Mouse (Mus musculus) stomach, embryonic 14.5 days (tissue): ENCODE measurements around the gene Fyttd1. TPM values are rescaled to one million over a fixed set of nuclear protein-coding genes. Genes with fewer than 3 reads are reported as not detected.
"Not testable (repeated sequence)": the region's sequence is repeated elsewhere in the genome, so short reads cannot be mapped to it uniquely, and the experiment has no call there.

Source experiments
- ATAC-seq: fragments of 200-750 bp; cut with Nextera tagmentation; 2 replicates; pipeline ENCODE4 v1.8.0; 2017; ENCODE audit warnings: low read depth, moderate TSS enrichment; ENCODE audit not compliant: insufficient number of reproducible peaks, insufficient read depth, low FRiP score
- H3K27ac ChIP-seq: fragments of 300-500 bp; sonication (generic); 2 replicates; pipeline ENCODE4 v1.5.1; 2014; ENCODE audit warnings: mild to moderate bottlenecking, low read length, moderate library complexity, mixed read lengths
- H3K27me3 ChIP-seq: fragments of 300-500 bp; sonication (generic); 2 replicates; pipeline ENCODE4 v1.6.1; 2014; ENCODE audit warnings: low read length, control low read depth, mixed read lengths; ENCODE audit not compliant: control insufficient read depth, insufficient read depth
- H3K36me3 ChIP-seq: fragments of 300-500 bp; sonication (generic); 2 replicates; pipeline ENCODE4 v1.6.1; 2014; ENCODE audit warnings: mild to moderate bottlenecking, control low read depth, low read length, moderate library complexity, mixed read lengths; ENCODE audit not compliant: control insufficient read depth, insufficient read depth
- H3K4me1 ChIP-seq: fragments of 300-500 bp; sonication (generic); 2 replicates; pipeline ENCODE4 v1.6.1; 2014; ENCODE audit warnings: low read length, control low read depth, mixed read lengths; ENCODE audit not compliant: control insufficient read depth, insufficient read depth
- H3K4me2 ChIP-seq: fragments of 300-500 bp; sonication (generic); replicated peaks from 2 replicates; pipeline ENCODE4 v1.6.1; 2014; ENCODE audit warnings: low read depth, low read length, control low read depth
- H3K4me3 ChIP-seq: fragments of 300-500 bp; sonication (generic); 2 replicates; pipeline ENCODE4 v1.5.1; 2014; ENCODE audit warnings: low read depth, low read length, control low read depth
- H3K9ac ChIP-seq: fragments of 300-500 bp; sonication (generic); replicated peaks from 2 replicates; pipeline ENCODE4 v1.6.1; 2014; ENCODE audit warnings: low read depth, mild to moderate bottlenecking, control low read depth, low read length, moderate library complexity, mixed read lengths
- H3K9me3 ChIP-seq: fragments of 300-500 bp; sonication (generic); 2 replicates; pipeline ENCODE4 v1.6.1; 2016; ENCODE audit warnings: low read depth, low read length, control low read depth; ENCODE audit not compliant: control insufficient read depth
- WGBS: fragments of 180-500 bp; shearing (Covaris S2); extraction: QIAGEN DNeasy Blood & Tissue Kit; methylation state at CpG from one replicate; pipeline ENCODE4 v1.1.7; 2014; 5-methylcytosine and 5-hydroxymethylcytosine counted together
- polyA plus RNA-seq: library from polyadenylated mRNA; unstranded; fragments of >200 nt; fragmentation: Nextera tagmentation; extraction: Ambion mirVana; gene quantifications from 2 replicates; pipeline ENCODE4 v1.2.1, GENCODE M21; 2014

Fyttd1 gene
- polyA plus RNA-seq, 1 experiment from 2014 or later: 137 TPM

DNA sequence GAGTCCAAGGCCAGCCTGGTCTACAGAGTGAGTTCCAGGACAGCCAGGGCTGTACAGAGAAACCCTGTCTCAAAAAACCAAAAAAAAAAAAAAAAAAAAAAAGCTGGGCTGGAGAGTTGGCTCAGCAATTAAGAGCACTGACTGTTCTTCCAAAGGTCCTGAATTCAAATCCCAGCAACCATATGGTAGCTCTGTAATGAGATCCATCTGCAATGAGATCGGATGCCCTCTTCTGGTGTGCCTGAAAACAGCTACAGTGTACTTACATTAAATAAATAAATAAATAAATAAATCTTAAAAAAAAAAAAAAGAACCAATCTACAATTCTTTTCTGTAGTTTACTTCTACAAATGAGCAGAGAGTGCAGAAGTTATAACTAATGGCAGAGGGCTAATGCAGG lies 2.0 kb upstream of the Fyttd1 start:
- WGBS: 48% methylated on average over 1 of the region's 1 CpGs

DNA sequence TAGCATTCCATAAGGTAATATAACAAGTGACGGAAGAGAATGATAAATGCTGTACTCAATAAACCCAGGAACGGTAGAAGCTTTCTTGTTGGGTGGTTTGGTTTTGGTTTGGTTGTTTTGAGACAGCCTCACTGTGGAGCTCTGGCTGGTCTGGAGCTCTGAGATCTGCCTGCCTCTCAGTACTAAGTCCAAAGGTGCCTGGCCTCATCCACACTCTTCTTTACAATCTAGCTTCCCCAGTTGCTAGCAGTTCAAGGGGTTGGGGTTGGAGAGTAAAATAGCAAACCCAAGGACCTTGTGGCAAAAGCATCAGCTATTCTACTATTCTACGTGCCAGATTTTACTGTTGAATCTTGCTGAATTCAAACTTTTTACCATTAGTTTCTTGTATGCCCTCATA lies 1.5 kb upstream of the Fyttd1 start:
- H3K27ac ChIP-seq: no peak overlapping the region
- WGBS: 86% methylated on average over 3 of the region's 3 CpGs
- no peak overlapping the region for H3K4me2 ChIP-seq
- H3K9me3 ChIP-seq: no peaks in the 10 kb centered on the region
- ATAC-seq: no peak
- peaks cover 3% of the 10 kb centered on the region; the same call in 1 of the 2 replicates for H3K36me3 ChIP-seq
- peaks cover 11% of the 10 kb centered on the region for H3K4me1 ChIP-seq
- no peaks in the 10 kb centered on the region for H3K27me3 ChIP-seq
- H3K4me3 ChIP-seq: no peak overlapping the region
- no peak overlapping the region for H3K9ac ChIP-seq

More for the DNA sequence above, 2.0 kb upstream of the Fyttd1 start:
- H3K4me2 ChIP-seq, H3K9me3 ChIP-seq, H3K36me3 ChIP-seq, ATAC-seq, H3K27me3 ChIP-seq, H3K27ac ChIP-seq, H3K4me3 ChIP-seq, H3K9ac ChIP-seq: not testable (repeated sequence)
- peaks cover 11% of the 10 kb centered on the region for H3K4me1 ChIP-seq

DNA sequence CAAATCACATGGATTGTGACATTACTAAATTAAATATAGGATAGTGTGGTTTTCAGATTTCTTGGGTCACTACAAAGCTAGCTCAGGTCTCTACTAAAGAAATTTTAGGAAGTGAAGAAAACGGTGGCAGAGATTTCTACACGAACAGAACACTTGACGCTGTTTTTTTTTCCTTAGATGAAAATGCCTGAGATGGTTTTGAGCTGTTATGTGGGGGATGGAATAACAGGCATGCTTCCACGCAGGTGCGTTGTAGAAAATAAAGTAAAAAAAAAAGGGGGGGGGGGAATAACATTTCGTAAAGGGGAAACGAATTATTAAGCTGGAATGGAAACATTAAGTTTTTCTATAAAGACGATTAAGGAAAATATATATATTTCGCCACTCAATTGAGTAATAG lies 469 bp upstream of the Fyttd1 start:
- H3K9me3 ChIP-seq: no peaks in the 10 kb centered on the region
- peak overlapping the region; percentile 49 for H3K4me2 ChIP-seq
- 18% methylated on average over 9 of the region's 9 CpGs for WGBS
- H3K4me1 ChIP-seq: peaks cover 11% of the 10 kb centered on the region
- no peaks in the 10 kb centered on the region for H3K27me3 ChIP-seq
- no peak overlapping the region for H3K27ac ChIP-seq
- H3K36me3 ChIP-seq: peaks cover 3% of the 10 kb centered on the region; the same call in 1 of the 2 replicates
- ATAC-seq: no peak
- H3K9ac ChIP-seq: peak overlapping the region; percentile 50; the same call in 1 of the 2 replicates
- peak overlapping the region; percentile 90 for H3K4me3 ChIP-seq

DNA sequence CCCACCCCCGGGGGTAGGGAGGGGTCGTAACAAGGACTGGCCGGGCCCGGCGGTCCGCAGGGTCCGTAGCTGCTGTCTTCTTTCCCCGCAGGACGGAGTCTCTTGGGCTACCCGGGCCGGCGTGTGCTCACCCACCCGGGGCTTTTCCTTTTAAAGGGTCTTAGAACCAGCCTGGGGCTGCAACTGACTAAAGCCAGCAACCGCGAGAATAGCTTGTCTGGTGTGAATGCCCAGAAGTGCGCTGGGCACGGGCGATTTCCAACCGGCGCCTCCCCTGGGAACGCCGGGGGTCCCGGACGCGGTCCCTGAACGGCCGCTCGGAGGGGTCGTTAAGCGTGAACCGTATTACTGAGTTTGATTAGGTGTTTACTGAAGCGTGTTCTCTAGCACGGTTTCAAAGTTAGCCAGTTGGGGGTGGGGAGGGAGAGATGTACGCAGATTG lies 878 bp downstream of the Fyttd1 start:
- ATAC-seq: peak; percentile 40; the same call in 1 of the 2 replicates
- under 1% methylated on average over 34 of the region's 34 CpGs for WGBS

DNA sequence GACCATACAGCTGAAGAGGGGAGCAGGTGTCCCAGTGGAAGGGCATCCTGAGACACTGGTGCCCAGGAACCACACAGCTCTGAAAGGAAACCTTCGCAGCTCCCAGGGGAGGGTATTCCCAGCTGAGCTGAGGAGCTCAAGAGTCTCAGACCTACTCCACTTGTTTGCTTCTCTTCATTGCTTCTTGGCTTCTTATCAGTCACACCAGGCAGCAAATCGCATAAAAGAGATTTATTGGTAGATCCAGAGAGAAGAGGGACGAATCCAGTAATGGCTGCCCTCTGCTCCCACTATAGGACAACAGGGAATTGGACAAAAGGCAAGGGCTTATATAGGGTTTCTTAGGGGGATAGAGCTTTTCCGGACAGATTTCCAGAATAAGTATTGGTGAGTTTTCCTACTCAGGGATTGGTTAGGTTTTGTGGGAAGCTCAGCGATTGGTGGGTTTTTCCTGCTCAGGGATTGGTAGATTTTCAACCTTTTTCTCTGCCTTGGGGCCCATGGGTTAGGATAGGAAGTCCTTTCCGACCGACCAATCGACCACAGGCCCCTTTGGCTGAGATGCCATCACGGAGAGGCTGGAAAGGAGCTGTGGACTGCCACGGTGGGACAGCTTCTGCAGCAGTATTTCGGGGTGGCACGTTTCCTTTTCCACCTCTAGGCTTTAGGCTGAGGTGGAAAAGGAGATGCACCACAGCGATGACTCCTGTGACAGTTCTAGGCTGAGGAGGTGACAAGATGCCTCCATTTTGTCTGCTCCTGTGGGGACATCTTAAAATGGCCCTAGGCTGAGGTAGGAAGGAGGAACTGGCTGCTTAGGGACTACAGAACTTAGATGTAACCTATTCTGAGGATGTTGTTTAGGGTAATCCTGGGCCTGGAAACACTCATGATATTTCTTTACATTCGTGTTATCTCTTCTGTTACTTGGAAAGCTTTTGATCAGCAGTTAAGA lies 1.9 kb downstream of the Fyttd1 start:
- peaks cover 3% of the 10 kb centered on the region; the same call in 1 of the 2 replicates for H3K36me3 ChIP-seq
- no peak for ATAC-seq
- H3K27me3 ChIP-seq: no peaks in the 10 kb centered on the region
- H3K9ac ChIP-seq: no peak overlapping the region
- peak overlapping the region; percentile 90 for H3K4me3 ChIP-seq
- 83% methylated on average over 14 of the region's 14 CpGs for WGBS
- H3K9me3 ChIP-seq: no peaks in the 10 kb centered on the region
- H3K27ac ChIP-seq: no peak overlapping the region
- H3K4me1 ChIP-seq: peaks cover 11% of the 10 kb centered on the region
- peak overlapping the region; percentile 65 for H3K4me2 ChIP-seq

More for the DNA sequence above, 878 bp downstream of the Fyttd1 start:
- peaks cover 11% of the 10 kb centered on the region for H3K4me1 ChIP-seq
- H3K27me3 ChIP-seq: no peaks in the 10 kb centered on the region
- H3K9me3 ChIP-seq: no peaks in the 10 kb centered on the region
- H3K27ac ChIP-seq: peak overlapping the region; percentile 76
- peaks cover 3% of the 10 kb centered on the region; the same call in 1 of the 2 replicates for H3K36me3 ChIP-seq
- peak overlapping the region; percentile 90 for H3K4me3 ChIP-seq
- H3K9ac ChIP-seq: peak overlapping the region; percentile 91
- peak overlapping the region; percentile 65 for H3K4me2 ChIP-seq

DNA sequence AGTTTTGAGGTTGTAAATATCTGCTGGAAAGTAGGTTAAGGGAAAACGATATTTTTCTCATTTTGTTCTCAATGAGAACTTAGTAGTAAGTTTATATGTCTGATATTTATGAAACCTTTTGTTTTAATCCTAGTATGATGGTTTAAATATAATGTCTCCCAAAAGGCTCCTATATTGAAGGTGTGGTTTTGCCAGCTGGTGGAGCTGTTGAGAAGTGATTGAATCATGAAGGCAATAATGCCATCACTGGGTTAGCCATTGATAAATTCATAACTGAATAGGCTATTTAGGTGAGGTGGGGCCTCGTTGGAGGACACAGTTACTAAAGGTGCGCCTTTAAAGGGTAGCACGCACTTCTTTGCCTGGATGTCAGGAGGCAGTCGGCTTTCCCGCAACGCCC lies 4.2 kb downstream of the Fyttd1 start:
- Histone ChIP-seq H3K36me3 (peaks cover 12% of the 10 kb centered on the region; the same call in 1 of the 2 replicates), H3K27me3 (no peaks in the 10 kb centered on the region), H3K9me3 (no peaks in the 10 kb centered on the region), H3K27ac (no peak overlapping the region), H3K4me1 (peaks cover 11% of the 10 kb centered on the region), H3K4me2 (no peak overlapping the region), H3K4me3 (no peak overlapping the region), H3K9ac (no peak overlapping the region)
- ATAC-seq: no peak
- 77% methylated on average over 7 of the region's 7 CpGs for WGBS

DNA sequence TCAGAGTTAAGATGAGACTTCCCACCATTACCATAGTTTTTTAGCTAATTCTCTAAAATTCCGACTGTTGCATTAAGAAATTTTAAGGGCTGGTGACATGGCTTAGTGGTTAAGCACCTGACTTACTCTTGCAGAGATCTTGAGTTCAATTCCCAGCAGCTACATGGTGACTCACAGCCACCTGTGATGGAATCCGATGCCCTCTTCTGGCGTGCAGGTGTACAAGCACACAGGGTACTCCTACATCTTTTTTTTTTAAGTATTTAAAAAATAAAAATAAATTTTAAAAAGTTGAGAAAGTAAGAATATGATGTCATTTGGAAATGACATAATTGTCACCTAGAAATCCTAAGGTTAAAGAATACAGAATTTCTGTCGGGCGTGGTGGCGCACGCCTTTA lies 10.7 kb downstream of the Fyttd1 start:
- WGBS: 87% methylated on average over 7 of the region's 7 CpGs
- no peak for ATAC-seq
- peaks cover 19% of the 10 kb centered on the region for H3K36me3 ChIP-seq

DNA sequence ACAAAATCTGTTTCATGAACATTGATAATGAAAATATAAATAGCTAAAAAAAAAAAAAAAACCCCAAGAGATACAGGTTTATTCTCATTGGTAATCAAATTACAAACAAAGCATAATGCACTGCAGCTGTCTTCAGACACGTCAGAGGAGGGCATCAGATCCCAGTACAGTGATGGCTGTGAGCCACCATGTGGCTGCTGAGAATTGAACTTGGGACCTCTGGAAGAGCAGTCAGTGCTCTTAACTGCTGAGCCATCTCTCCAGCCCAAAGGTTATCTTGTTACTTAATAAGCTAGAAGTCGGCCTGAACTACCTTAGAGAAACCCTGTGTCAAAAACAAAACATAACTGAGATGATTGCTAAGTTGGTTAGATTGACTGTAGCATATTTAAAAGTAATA lies 12.6 kb downstream of the Fyttd1 start:
- Histone ChIP-seq H3K4me1 (no peaks in the 10 kb centered on the region), H3K27ac (no peak overlapping the region), H3K9me3 (no peaks in the 10 kb centered on the region), H3K9ac (no peak overlapping the region), H3K27me3 (no peaks in the 10 kb centered on the region), H3K4me3 (no peak overlapping the region), H3K36me3 (peaks cover 25% of the 10 kb centered on the region), H3K4me2 (no peak overlapping the region)
- ATAC-seq: no peak
- WGBS: 63% methylated on average over 2 of the region's 2 CpGs

More for the DNA sequence above, 10.7 kb downstream of the Fyttd1 start:
- no peak overlapping the region for H3K4me2 ChIP-seq
- H3K9ac ChIP-seq: no peak overlapping the region
- no peak overlapping the region for H3K4me3 ChIP-seq
- no peaks in the 10 kb centered on the region for H3K27me3 ChIP-seq
- H3K27ac ChIP-seq: no peak overlapping the region
- H3K9me3 ChIP-seq: no peaks in the 10 kb centered on the region
- no peaks in the 10 kb centered on the region for H3K4me1 ChIP-seq
